Mouse (Mus musculus): Measurements from ENCODE around the gene 4833439L19Rik. TPM values are rescaled to one million over a fixed set of nuclear protein-coding genes. Genes with fewer than 3 reads are reported as not detected.
A peak's percentile ranks its signal among the peaks of the same experiment; 100 is the strongest.

4833439L19Rik gene
- total RNA-seq, 2 experiments from 2014 or later, result 135 to 140 TPM

DNA sequence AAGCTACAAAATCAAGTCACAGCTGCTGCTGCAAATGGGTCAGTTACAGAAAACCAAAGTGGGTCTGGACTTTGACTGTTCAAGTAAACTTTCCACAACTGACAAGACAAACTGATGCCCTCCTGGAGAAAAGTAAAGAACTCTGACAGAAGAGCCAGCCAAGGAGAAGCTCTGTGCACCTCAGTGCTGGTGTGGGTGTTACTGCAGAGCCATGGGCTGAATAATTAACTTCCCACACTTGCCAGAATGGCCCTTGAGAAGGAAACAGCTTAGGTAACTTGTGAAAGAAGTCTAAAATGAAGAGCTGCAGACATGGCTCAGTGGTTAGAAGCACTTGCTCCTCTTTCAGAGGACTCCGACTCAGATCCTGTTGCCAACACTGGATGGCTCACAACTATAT is 7.6 kb downstream of the 4833439L19Rik start:
- no peak for DNase-seq (ENCODE audit: low spot score in 2 of 2)
- intact Hi-C loops (cut with DNase I), result no loop called here

- intact Hi-C loops (cut with DNase I), result no loop called here
Observed at GRCm38 (mm10) chr13:54556796-54557195, 8.4 kb downstream of the 4833439L19Rik start.

DNA sequence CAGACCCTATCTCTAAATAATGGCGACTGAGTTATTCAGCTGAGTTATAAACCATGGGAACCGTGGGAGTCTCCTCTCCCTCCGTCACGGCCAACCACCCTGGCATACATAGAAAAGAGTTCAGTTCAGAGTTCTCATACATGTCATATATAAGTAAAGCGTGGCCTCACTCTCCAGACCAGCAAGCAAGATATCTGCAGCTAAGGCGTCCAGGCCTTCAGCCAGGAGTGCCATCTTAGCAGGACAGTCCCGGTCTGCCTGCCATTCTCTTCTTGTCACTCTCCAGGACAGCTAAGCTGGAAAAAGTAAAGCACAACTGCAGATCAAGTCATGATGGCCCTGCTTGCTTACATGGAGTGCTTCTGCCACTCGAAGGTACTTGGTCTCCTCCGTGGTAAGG is 9.1 kb downstream of the 4833439L19Rik start:
- intact Hi-C loops (cut with DNase I), result no loop called here
- DNase-seq (ENCODE audit: low spot score in 2 of 2), result no peak

More at GRCm38 (mm10) chr13:54556796-54557195, 8.4 kb downstream of the 4833439L19Rik start:
- DNase-seq (ENCODE audit: low spot score in 2 of 2), result peak in 1 of 2 experiments; percentile 31

- intact Hi-C loops (cut with DNase I), result no loop called here
- no peak for DNase-seq (ENCODE audit: low spot score in 2 of 2)
Observed at GRCm38 (mm10) chr13:54548036-54548435, 17.2 kb downstream of the 4833439L19Rik start.

- intact Hi-C loops (cut with DNase I), result no loop called here
- no peak for DNase-seq (ENCODE audit: low spot score in 2 of 2)
Observed at GRCm38 (mm10) chr13:54532134-54532533, 33.1 kb downstream of the 4833439L19Rik start.

DNA sequence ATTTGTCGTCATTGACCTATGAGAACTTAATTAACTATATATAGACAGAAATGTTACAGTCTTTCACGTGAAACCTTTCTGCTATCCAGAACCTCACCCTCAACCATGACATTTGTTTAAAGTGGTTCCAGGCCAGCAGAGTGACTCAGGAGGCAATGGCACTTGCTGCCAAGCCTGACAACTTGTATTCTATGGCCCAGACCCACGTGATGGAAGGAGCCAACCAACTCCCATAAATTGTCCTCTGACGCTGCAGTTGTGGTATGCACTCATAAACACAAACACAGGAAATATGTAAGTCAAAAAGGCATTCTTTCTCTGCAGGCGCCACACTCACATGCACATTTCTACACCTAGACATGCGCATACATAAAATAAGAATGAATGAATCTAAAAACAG is 38.1 kb downstream of the 4833439L19Rik start:
- intact Hi-C loops (cut with DNase I), result no loop called here
- DNase-seq (ENCODE audit: low spot score in 2 of 2), result no peak

DNA sequence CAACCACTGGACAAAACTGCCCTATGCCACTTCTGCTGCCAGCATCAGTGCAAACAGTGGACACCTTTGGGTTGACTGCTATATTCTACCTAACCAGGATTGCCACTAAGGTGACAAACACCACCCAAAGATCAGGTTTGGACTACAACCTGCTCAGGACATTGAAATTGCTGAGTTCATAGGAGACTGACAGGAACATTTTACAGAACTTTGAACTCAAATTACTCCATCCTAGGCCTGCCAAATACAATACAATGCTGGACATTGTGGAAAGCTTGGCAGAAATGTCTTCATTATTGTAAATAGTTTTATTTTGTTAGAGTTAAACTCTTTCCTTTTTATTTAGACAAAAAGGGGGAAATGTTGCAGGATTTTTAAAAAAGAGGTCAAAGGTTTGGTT is 44.1 kb downstream of the 4833439L19Rik start:
- intact Hi-C loops (cut with DNase I), result no loop called here
- DNase-seq (ENCODE audit: low spot score in 2 of 2), result no peak

DNA sequence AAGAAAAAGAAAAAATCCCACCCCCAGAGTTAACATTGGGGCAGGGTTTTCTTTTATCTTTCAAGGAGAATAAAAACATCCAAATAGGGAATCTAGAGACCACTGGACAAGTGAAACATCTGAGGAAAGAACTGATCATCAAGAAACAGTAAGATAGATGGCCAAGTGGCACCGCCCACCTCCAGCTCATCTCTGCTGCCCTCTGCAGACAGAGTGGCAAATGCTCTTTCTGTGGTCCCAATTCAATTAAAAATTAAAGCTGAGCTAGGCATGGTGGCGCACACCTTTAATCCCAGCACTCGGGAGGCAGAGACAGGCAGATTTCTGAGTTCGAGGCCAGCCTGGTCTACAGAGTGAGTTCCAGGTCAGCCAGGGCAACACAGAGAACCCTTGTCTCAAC is 45.0 kb downstream of the 4833439L19Rik start:
- DNase-seq (ENCODE audit: low spot score in 2 of 2), result no peak
- intact Hi-C loops (cut with DNase I), result no loop called here

- no peak for DNase-seq (ENCODE audit: low spot score in 2 of 2)
- intact Hi-C loops (cut with DNase I), result no loop called here
Observed at GRCm38 (mm10) chr13:54505920-54506319, 59.3 kb downstream of the 4833439L19Rik start.

- intact Hi-C loops (cut with DNase I), result no loop called here
- DNase-seq (ENCODE audit: low spot score in 2 of 2), result no peak
Observed at GRCm38 (mm10) chr13:54504611-54505260, 60.5 kb downstream of the 4833439L19Rik start.

DNA sequence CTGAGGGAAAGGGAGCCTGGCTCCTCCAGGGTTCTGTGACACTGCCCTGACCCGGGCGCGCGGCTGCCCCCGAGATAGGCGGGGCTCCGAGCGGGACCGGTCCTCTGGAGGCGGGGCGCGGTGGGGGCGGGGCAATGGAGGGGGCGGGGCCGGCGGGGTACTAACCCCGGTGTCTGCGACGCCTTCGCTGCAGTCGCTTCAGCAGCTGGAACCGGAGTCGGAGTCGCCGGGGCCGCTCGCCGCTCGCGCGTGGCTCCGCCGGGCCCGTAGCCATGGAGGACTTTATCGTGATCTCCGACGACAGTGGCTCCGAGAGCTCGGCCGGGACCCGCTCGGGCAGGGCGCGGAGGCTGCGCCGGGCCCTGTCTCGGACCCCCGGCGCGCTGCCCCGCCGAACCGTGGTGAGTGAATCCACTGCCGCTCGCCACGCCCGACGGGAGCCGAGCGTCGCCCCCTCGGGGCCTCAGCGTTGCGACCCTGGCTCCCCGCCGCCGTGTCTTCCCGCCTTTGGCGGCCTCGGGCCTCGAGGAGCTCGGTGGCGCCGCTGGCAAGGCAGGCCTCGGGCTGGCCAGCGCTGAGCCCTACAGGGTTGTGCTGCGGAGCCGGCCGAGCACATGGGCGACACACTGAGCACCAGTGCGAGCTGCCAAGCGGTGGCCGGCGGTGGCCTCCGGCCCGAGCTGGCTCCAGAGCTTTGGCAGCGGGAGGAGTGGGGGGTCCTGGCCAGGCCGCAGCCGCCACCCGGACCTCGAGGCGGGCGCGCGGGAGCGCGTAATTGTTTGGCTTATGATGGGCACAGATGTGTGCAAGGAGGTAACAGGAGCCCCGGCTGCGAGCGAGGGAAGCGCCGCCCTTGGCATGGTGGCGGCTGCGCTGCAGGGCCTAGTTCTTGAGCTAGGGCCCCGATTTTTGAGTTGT is 61.4 kb downstream of the 4833439L19Rik start, which contains the start of gene Simc1:
Gene Simc1 (plus strand): TSS at position 176 of the 918 bp plus-strand sequence.
- intact Hi-C loops (cut with DNase I), result no loop called here
- peak; percentile 62 to 65 for DNase-seq (ENCODE audit: low spot score in 2 of 2)

GRCm38 (mm10) chr13:54503278-54503603 is 62.0 kb downstream of the 4833439L19Rik start:
- intact Hi-C loops (cut with DNase I), result no loop called here
- DNase-seq (ENCODE audit: low spot score in 2 of 2), result peak in 1 of 2 experiments; percentile 5

- intact Hi-C loops (cut with DNase I), result no loop called here
- no peak for DNase-seq (ENCODE audit: low spot score in 2 of 2)
Observed at GRCm38 (mm10) chr13:54501957-54502690, 63.1 kb downstream of the 4833439L19Rik start.

GRCm38 (mm10) chr13:54501352-54501751 is 63.9 kb downstream of the 4833439L19Rik start:
- no peak for DNase-seq (ENCODE audit: low spot score in 2 of 2)
- intact Hi-C loops (cut with DNase I), result no loop called here

Small RNA genes within 50 kb of the gene (microRNA-seq; reads per million reads assigned to microRNA genes)
- gene Gm24195, result not detected

Other genes starting within 250 kb of the 4833439L19Rik start
- gene Cplx2, start 194.1 kb downstream of the 4833439L19Rik start, total RNA-seq (2021), result 100 to 1,000 TPM; 769 to 808 TPM
- gene Thoc3, start 96.6 kb downstream of the 4833439L19Rik start, total RNA-seq (2021), result 10 to 100 TPM; 33.4 to 37.6 TPM
- 10 to 100 TPM; 13.0 to 17.8 TPM for gene Simc1, start 61.7 kb downstream of the 4833439L19Rik start, total RNA-seq (2021)
- 10 to 100 TPM; 24.1 to 27.8 TPM for gene Arl10, start 9.6 kb upstream of the 4833439L19Rik start, total RNA-seq (2021)
- gene Nop16, start 24.7 kb upstream of the 4833439L19Rik start, total RNA-seq (2021), result 10 to 100 TPM; 21.7 to 27.3 TPM
- gene Higd2a, start 24.8 kb upstream of the 4833439L19Rik start, total RNA-seq (2021), result 100 to 1,000 TPM; 136 to 157 TPM
- 100 to 1,000 TPM; 308 to 344 TPM for gene Cltb, start 45.9 kb upstream of the 4833439L19Rik start, total RNA-seq (2021)
- gene Faf2, start 56.3 kb upstream of the 4833439L19Rik start, total RNA-seq (2021), result 10 to 100 TPM; 46.1 to 63.6 TPM
- gene Rnf44, start 128.5 kb upstream of the 4833439L19Rik start, total RNA-seq (2021), result 100 to 1,000 TPM; 160 to 179 TPM
- under 1 TPM; 0.27 TPM for gene Cdhr2, start 136.0 kb upstream of the 4833439L19Rik start, total RNA-seq (2021)
- gene Gprin1, start 184.4 kb upstream of the 4833439L19Rik start, total RNA-seq (2021), result 100 to 1,000 TPM; 127 to 128 TPM
- 1,000 to 10,000 TPM in 1 of 2 experiments, 100 to 1,000 TPM in 1; 882 to 1,002 TPM for gene Sncb, start 201.2 kb upstream of the 4833439L19Rik start, total RNA-seq (2021)
- gene Eif4e1b, start 218.6 kb upstream of the 4833439L19Rik start, total RNA-seq (2021), result not detected
- gene Tspan17, start 223.9 kb upstream of the 4833439L19Rik start, total RNA-seq (2021), result 10 to 100 TPM; 76.5 to 86.1 TPM

All from left cerebral cortex, postnatal 36 days (tissue).